Mouse (Mus musculus): Measurements from ENCODE around the gene Clcnka. TPM values are rescaled to one million over a fixed set of nuclear protein-coding genes. Genes with fewer than 3 reads are reported as not detected.

Clcnka gene
- total and polyA plus RNA-seq, 3 experiments: not detected

GRCm38 (mm10) chr4:141420886-141421285 lies 22.4 kb upstream of the Clcnka start:
- DNase-seq (ENCODE audit: low read depth, low spot score): no peak
- Histone ChIP-seq H3K27me3 (ENCODE audit: control insufficient read depth in 1 of 2, insufficient read depth in 2 of 2, low read length in 2 of 2) (peaks cover 0 to 1% of the 10 kb centered on the region in 2 experiments; a peak in 2 of 4 replicates), H3K79me2 (ENCODE audit: control insufficient read depth, insufficient read depth, low read length, poor library complexity) (no peaks in the 10 kb centered on the region), H3K36me3 (ENCODE audit: control insufficient read depth in 1 of 2, insufficient read depth in 2 of 2, low read length in 2 of 2) (no peaks in the 10 kb centered on the region), H3K27ac (ENCODE audit: control insufficient read depth, low read depth, low read length) (no peak overlapping the region), H3K9ac (ENCODE audit: control insufficient read depth, low read depth, low read length, poor library complexity, severe bottlenecking) (no peak overlapping the region), H3K4me3 (ENCODE audit: control insufficient read depth in 1 of 2, insufficient read depth in 1 of 2, low read depth in 2 of 2, low read length in 2 of 2) (no peak overlapping the region), H3K9me3 (replicated peaks; ENCODE audit: insufficient read depth, low read length) (no peaks in the 10 kb centered on the region), H3K4me1 (ENCODE audit: control insufficient read depth in 1 of 2, insufficient read depth in 2 of 2, low read length in 2 of 2) (no peaks in the 10 kb centered on the region)
- no peak for TF ChIP-seq GABPA (IDR thresholded peaks at IDR 0.05; ENCODE audit: low read depth, low read length)
- no peak for TF ChIP-seq SMC3 (IDR thresholded peaks at IDR 0.05; ENCODE audit: low read depth, low read length)
- TF ChIP-seq MYC (IDR thresholded peaks at IDR 0.05; ENCODE audit: low read depth, low read length): no peak
- no peak for TF ChIP-seq TAL1 (IDR thresholded peaks at IDR 0.05; ENCODE audit: low read length)
- TF ChIP-seq TCF12 (IDR thresholded peaks at IDR 0.05; ENCODE audit: low read depth, low read length): no peak
- no peak for TF ChIP-seq USF1 (IDR thresholded peaks at IDR 0.05; ENCODE audit: low read depth, low read length)

- no peak within 1 kb of the TSS for H3K4me3 ChIP-seq (ENCODE audit: control insufficient read depth in 1 of 2, insufficient read depth in 1 of 2, low read depth in 2 of 2, low read length in 2 of 2)
- peaks cover 0 to 1% of the 10 kb centered on the region in 2 experiments; a peak in 2 of 4 replicates for H3K27me3 ChIP-seq (ENCODE audit: control insufficient read depth in 1 of 2, insufficient read depth in 2 of 2, low read length in 2 of 2)
- H3K36me3 ChIP-seq (ENCODE audit: control insufficient read depth in 1 of 2, insufficient read depth in 2 of 2, low read length in 2 of 2): no peaks in the 10 kb centered on the region
- no peaks in the 10 kb centered on the region for H3K79me2 ChIP-seq (ENCODE audit: control insufficient read depth, insufficient read depth, low read length, poor library complexity)
- H3K9ac ChIP-seq (ENCODE audit: control insufficient read depth, low read depth, low read length, poor library complexity, severe bottlenecking): no peak within 1 kb of the TSS
- H3K9me3 ChIP-seq (replicated peaks; ENCODE audit: insufficient read depth, low read length): no peaks in the 10 kb centered on the region
- TF ChIP-seq POLR2A (IDR thresholded peaks at IDR 0.05; ENCODE audit: control insufficient read depth in 1 of 2, insufficient read depth in 1 of 2, low read depth in 1 of 2, low read length in 2 of 2, poor library complexity in 1 of 2) (no peak), USF1 (IDR thresholded peaks at IDR 0.05; ENCODE audit: low read depth, low read length) (no peak), ETS1 (IDR thresholded peaks at IDR 0.05; ENCODE audit: low read depth, low read length) (no peak), MYB (IDR thresholded peaks at IDR 0.05; ENCODE audit: low read depth, low read length) (no peak), GABPA (IDR thresholded peaks at IDR 0.05; ENCODE audit: low read depth, low read length) (no peak)
- H3K4me1 ChIP-seq (ENCODE audit: control insufficient read depth in 1 of 2, insufficient read depth in 2 of 2, low read length in 2 of 2): no peaks in the 10 kb centered on the region
- DNase-seq (ENCODE audit: low read depth, low spot score): no peak
- no peak within 1 kb of the TSS for H3K27ac ChIP-seq (ENCODE audit: control insufficient read depth, low read depth, low read length)
These were observed 21.8 kb upstream of the Clcnka start, which contains the start of gene Hspb7 for GRCm38 (mm10) chr4:141420192-141420829. Gene Hspb7 (plus strand): TSS chr4:141420779.

GRCm38 (mm10) chr4:141419398-141420191 lies 21.1 kb upstream of the Clcnka start:
- Histone ChIP-seq H3K27me3 (ENCODE audit: control insufficient read depth in 1 of 2, insufficient read depth in 2 of 2, low read length in 2 of 2) (peaks cover 0 to 1% of the 10 kb centered on the region in 2 experiments; a peak in 3 of 4 replicates), H3K4me1 (ENCODE audit: control insufficient read depth in 1 of 2, insufficient read depth in 2 of 2, low read length in 2 of 2) (no peaks in the 10 kb centered on the region), H3K4me3 (ENCODE audit: control insufficient read depth in 1 of 2, insufficient read depth in 1 of 2, low read depth in 2 of 2, low read length in 2 of 2) (no peak overlapping the region), H3K36me3 (ENCODE audit: control insufficient read depth in 1 of 2, insufficient read depth in 2 of 2, low read length in 2 of 2) (no peaks in the 10 kb centered on the region), H3K79me2 (ENCODE audit: control insufficient read depth, insufficient read depth, low read length, poor library complexity) (no peaks in the 10 kb centered on the region), H3K27ac (ENCODE audit: control insufficient read depth, low read depth, low read length) (no peak overlapping the region), H3K9me3 (replicated peaks; ENCODE audit: insufficient read depth, low read length) (no peaks in the 10 kb centered on the region), H3K9ac (ENCODE audit: control insufficient read depth, low read depth, low read length, poor library complexity, severe bottlenecking) (no peak overlapping the region)
- TF ChIP-seq TCF12 (IDR thresholded peaks at IDR 0.05; ENCODE audit: low read depth, low read length) (no peak), JUND (IDR thresholded peaks at IDR 0.05; ENCODE audit: low read depth, low read length) (no peak), ETS1 (IDR thresholded peaks at IDR 0.05; ENCODE audit: low read depth, low read length) (no peak), CHD2 (IDR thresholded peaks at IDR 0.05; ENCODE audit: low read length) (no peak), POLR2A (IDR thresholded peaks at IDR 0.05; ENCODE audit: control insufficient read depth in 1 of 2, insufficient read depth in 1 of 2, low read depth in 1 of 2, low read length in 2 of 2, poor library complexity in 1 of 2) (no peak), KAT2A (conservative IDR thresholded peaks at IDR 0.05; ENCODE audit: low read depth, low read length) (no peak), ELF1 (IDR thresholded peaks at IDR 0.05; ENCODE audit: low read depth, low read length) (no peak), USF2 (IDR thresholded peaks at IDR 0.05; ENCODE audit: borderline replicate concordance in 1 of 2, insufficient read depth in 1 of 2, low read depth in 1 of 2, low read length in 2 of 2) (no peak), CTCF (IDR thresholded peaks at IDR 0.05 in 2 of 3, conservative IDR thresholded peaks at IDR 0.05 in 1 of 3; ENCODE audit: control insufficient read depth in 1 of 3, insufficient read depth in 1 of 3, low read depth in 2 of 3, low read length in 3 of 3, poor library complexity in 1 of 3, severe bottlenecking in 1 of 3) (no peak), ZMIZ1 (IDR thresholded peaks at IDR 0.05; ENCODE audit: low read depth, low read length) (no peak), ZC3H11A (IDR thresholded peaks at IDR 0.05; ENCODE audit: low read depth, low read length) (no peak), NELFE (IDR thresholded peaks at IDR 0.05; ENCODE audit: low read depth, low read length) (no peak), MXI1 (IDR thresholded peaks at IDR 0.05; ENCODE audit: low read depth, low read length) (no peak), ZNF384 (IDR thresholded peaks at IDR 0.05; ENCODE audit: low read depth, low read length) (no peak), E2F4 (IDR thresholded peaks at IDR 0.05; ENCODE audit: borderline replicate concordance, low read depth, low read length) (no peak), NRF1 (IDR thresholded peaks at IDR 0.05; ENCODE audit: insufficient read depth, low read depth, low read length, poor library complexity, severe bottlenecking) (no peak)
- DNase-seq (ENCODE audit: low read depth, low spot score): no peak

All from MEL (cell line).